ENCODE assay signal across 11 mouse cellular contexts in genomic region chr13:115687426-115687825, GRCm38 (mm10).
A peak's percentile ranks its signal among the peaks of the same experiment; 100 is the strongest.
DNase-seq lines count a peak whose midpoint lies in the region; ATAC-seq lines count a peak whose summit lies in the region.
"Had no signal": no experiment of that assay in that cellular context is flagged by ENCODE, and none has a peak within 500 bp of the region (broad histone marks: within the 10 kb centered on the region; RNA-seq: fewer than 3 reads in every experiment).

No protein-coding gene starts in this region.

- H3K4me3 ChIP-seq in forebrain, embryonic 14.5 days (ENCODE audit: low read depth, low read length): no peak overlapping the region
- H3K4me3 ChIP-seq in limb, embryonic 11.5 days (ENCODE audit: low read depth, low read length): no peak overlapping the region

- H3K4me1 ChIP-seq in forebrain, embryonic 14.5 days (ENCODE audit: control insufficient read depth, insufficient read depth, low read length): no peaks in the 10 kb centered on the region
- H3K4me1 ChIP-seq in limb, embryonic 11.5 days (ENCODE audit: control insufficient read depth, insufficient read depth, low read length): no peaks in the 10 kb centered on the region

- WGBS in forebrain, embryonic 14.5 days: 3% methylated on average over 4 of the region's 4 CpGs
- 30% methylated on average over 4 of the region's 4 CpGs for WGBS in limb, embryonic 11.5 days

- no peak overlapping the region for H3K4me2 ChIP-seq in forebrain, embryonic 14.5 days (ENCODE audit: low read length)
- H3K4me2 ChIP-seq in limb, embryonic 11.5 days (ENCODE audit: low read depth, severe bottlenecking): no peak overlapping the region

- DNase-seq in layer of hippocampus, adult 9-11 months: peak; percentile 11
- DNase-seq in layer of hippocampus, adult 9-10 months (ENCODE audit: low spot score): no peak
- peak; percentile 79 for DNase-seq in forebrain, embryonic 14.5 days (ENCODE audit: low spot score)
- peak; percentile 31 for DNase-seq in limb, embryonic 11.5 days (ENCODE audit: low spot score)
- peak; percentile 94 for DNase-seq in retina, postnatal 1 day
- DNase-seq in spleen, adult 18-20 months: no peak
- DNase-seq in B cell, adult 2 months: no peak
- DNase-seq: cerebellum, adult 9-11 months; gastrocnemius, postnatal 14 days; lung, adult 18-20 months had no signal

- no peak overlapping the region for H3K27ac ChIP-seq in forebrain, embryonic 14.5 days (ENCODE audit: low read depth, low read length)
- no peak overlapping the region for H3K27ac ChIP-seq in limb, embryonic 11.5 days (replicated peaks; ENCODE audit: low read depth, low read length)

- no peak overlapping the region for H3K9ac ChIP-seq in forebrain, embryonic 14.5 days (ENCODE audit: low read length)
- no peak overlapping the region for H3K9ac ChIP-seq in limb, embryonic 11.5 days (ENCODE audit: low read length)

- peak; percentile 93 for ATAC-seq in forebrain, embryonic 14.5 days
- ATAC-seq in limb, embryonic 11.5 days (ENCODE audit: insufficient number of reproducible peaks, low FRiP score, low TSS enrichment, low read depth): no peak
- no peak for ATAC-seq in inflammation-experienced regulatory T-cells, adult 6 months

- H3K27me3 ChIP-seq in forebrain, embryonic 14.5 days (replicated peaks; ENCODE audit: control insufficient read depth, insufficient read depth, low read length): peaks cover 3% of the 10 kb centered on the region; the same call in 1 of the 2 replicates
- no peaks in the 10 kb centered on the region for H3K27me3 ChIP-seq in limb, embryonic 11.5 days (ENCODE audit: control insufficient read depth, insufficient read depth, low read length)

- no peaks in the 10 kb centered on the region for H3K36me3 ChIP-seq in forebrain, embryonic 14.5 days (ENCODE audit: control insufficient read depth, insufficient read depth, low read length)
- H3K36me3 ChIP-seq in limb, embryonic 11.5 days (ENCODE audit: control insufficient read depth, insufficient read depth, low read length): no peaks in the 10 kb centered on the region

- H3K9me3 ChIP-seq in forebrain, embryonic 14.5 days (replicated peaks; ENCODE audit: control insufficient read depth, low read length): no peaks in the 10 kb centered on the region
- no peaks in the 10 kb centered on the region for H3K9me3 ChIP-seq in limb, embryonic 11.5 days (ENCODE audit: control insufficient read depth, low read length)

Comparison
In these comparisons a context has a peak if more than half of its experiments do, and no peak if none do; other contexts are left out.
1. DNase-seq: peak in layer of hippocampus, adult 9-11 months (single experiment), forebrain, embryonic 14.5 days (single experiment), limb, embryonic 11.5 days (single experiment) and retina, postnatal 1 day (single experiment); none in layer of hippocampus, adult 9-10 months (single experiment), spleen, adult 18-20 months (0 of 2) and B cell, adult 2 months (0 of 2).